Mouse (Mus musculus): ENCODE measurements around the gene Foxj2. TPM values are rescaled to one million over a fixed set of nuclear protein-coding genes. Genes with fewer than 3 reads are reported as not detected.
A peak's percentile ranks its signal among the peaks of the same experiment; 100 is the strongest.

The Foxj2 gene
- polyA plus RNA-seq, 1 experiment from 2014 or later = 1.5 TPM

DNA sequence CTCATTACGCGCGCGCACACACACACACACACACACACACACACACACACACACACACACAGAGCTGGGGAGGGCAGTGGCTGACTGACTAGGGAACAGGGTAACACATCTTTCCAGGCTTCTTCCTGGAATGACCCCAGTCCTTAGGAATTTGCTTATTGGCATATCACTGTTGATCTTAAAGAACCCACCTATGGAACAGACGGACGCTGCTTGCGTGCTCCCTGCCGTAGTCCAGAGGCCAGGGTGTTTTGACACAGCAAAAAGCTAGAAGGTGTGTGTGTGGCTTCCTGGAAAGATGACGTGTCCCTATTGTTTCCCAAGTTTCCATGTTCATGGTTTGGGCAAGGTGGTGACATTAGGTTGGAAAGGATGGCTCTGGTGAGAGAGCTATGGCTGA, 5.5 kb downstream of the Foxj2 start:
- Histone ChIP-seq H3K4me1 (ENCODE audit: control insufficient read depth, low read depth, low read length) (peaks cover 45% of the 10 kb centered on the region), H3K27me3 (ENCODE audit: control insufficient read depth, insufficient read depth, low read depth, low read length) (peaks cover 6% of the 10 kb centered on the region; the same call in 1 of the 2 replicates)
- WGBS (ENCODE audit: insufficient replicate concordance) = 88% methylated on average over 9 of the region's 9 CpGs

DNA sequence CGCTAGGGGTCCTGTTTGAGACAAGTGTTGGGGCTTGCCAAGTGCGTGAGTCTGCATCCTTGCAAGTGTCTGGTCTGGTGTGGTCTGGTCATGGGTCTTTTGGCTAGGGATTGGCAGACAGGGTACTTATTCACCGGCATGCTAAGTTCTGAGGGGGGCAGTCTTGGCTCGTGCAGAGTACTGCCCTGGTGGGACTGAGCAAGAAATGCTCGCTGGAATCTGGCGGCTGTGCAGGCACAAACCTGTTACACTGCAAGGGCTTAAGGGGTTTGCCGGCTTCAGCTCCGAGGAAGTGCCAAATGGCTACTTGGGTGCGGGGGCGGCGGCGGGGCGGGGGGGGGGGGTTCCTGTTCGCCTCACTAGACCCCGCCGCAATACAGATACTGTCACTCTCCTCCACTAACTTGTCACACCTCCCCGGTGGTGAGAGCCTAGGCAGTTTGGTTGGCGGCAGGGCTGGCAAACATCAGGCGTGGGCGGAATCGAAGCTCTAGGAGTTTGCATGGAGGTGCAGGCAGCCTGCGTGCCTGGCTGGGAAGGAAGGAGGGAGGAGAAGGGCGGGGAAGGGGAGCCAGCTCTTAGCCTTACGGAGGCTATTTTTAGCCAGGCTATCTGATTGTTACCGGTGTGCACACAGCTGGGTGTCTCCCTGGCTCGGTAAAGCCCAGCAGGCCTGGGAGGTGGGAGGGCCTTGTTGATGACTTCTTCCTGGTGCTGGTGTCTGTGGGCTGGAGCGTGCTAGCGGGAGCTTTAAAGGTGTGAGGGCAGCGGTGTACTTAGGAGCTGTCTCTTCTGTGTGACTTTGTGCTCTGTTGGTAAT, 6.4 kb downstream of the Foxj2 start:
- H3K27me3 ChIP-seq (ENCODE audit: control insufficient read depth, insufficient read depth, low read depth, low read length) = no peaks in the 10 kb centered on the region; the same call in 1 of the 2 replicates
- 5% methylated on average over 29 of the region's 29 CpGs for WGBS (ENCODE audit: insufficient replicate concordance)
- peak overlapping the region; percentile 54 for H3K4me3 ChIP-seq (ENCODE audit: low read depth, low read length)
- peak overlapping the region; percentile 87 for H3K4me2 ChIP-seq (ENCODE audit: low read depth, low read length)
- peak; percentile 97 for ATAC-seq (ENCODE audit: low read depth)
- peak overlapping the region; percentile 47 for H3K9ac ChIP-seq (ENCODE audit: low read depth, low read length)
- H3K4me1 ChIP-seq (ENCODE audit: control insufficient read depth, low read depth, low read length) = peaks cover 35% of the 10 kb centered on the region
- H3K36me3 ChIP-seq (ENCODE audit: control insufficient read depth, insufficient read depth) = no peaks in the 10 kb centered on the region
- peak overlapping the region; percentile 37 for H3K27ac ChIP-seq (ENCODE audit: low read length)
- no peaks in the 10 kb centered on the region for H3K9me3 ChIP-seq (replicated peaks; ENCODE audit: control insufficient read depth, low read length)

More for the DNA sequence above, 5.5 kb downstream of the Foxj2 start:
- H3K4me2 ChIP-seq (ENCODE audit: low read depth, low read length) = no peak overlapping the region
- H3K4me3 ChIP-seq (ENCODE audit: low read depth, low read length) = no peak overlapping the region
- H3K9me3 ChIP-seq (replicated peaks; ENCODE audit: control insufficient read depth, low read length) = no peaks in the 10 kb centered on the region
- H3K36me3 ChIP-seq (ENCODE audit: control insufficient read depth, insufficient read depth) = no peaks in the 10 kb centered on the region
- no peak overlapping the region for H3K27ac ChIP-seq (ENCODE audit: low read length)
- no peak for ATAC-seq (ENCODE audit: low read depth)
- H3K9ac ChIP-seq (ENCODE audit: low read depth, low read length) = no peak overlapping the region

DNA sequence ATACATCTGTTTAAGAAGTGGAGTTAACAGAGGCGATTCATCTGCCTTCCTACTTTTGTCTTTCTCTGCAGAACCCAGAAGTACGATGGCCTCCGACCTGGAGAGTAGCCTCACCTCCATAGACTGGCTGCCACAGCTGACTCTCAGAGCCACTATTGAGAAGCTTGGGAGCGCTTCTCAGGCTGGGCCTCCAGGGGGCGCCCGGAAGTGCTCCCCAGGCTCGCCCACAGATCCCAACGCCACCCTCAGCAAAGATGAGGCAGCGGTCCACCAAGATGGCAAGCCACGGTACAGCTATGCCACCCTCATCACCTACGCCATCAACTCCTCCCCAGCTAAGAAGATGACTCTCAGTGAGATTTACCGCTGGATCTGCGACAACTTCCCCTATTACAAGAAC, 8.4 kb downstream of the Foxj2 start:
- Histone ChIP-seq H3K4me2 (ENCODE audit: low read depth, low read length) (no peak overlapping the region), H3K9me3 (replicated peaks; ENCODE audit: control insufficient read depth, low read length) (no peaks in the 10 kb centered on the region), H3K4me3 (ENCODE audit: low read depth, low read length) (no peak overlapping the region), H3K27ac (ENCODE audit: low read length) (no peak overlapping the region), H3K27me3 (ENCODE audit: control insufficient read depth, insufficient read depth, low read depth, low read length) (no peaks in the 10 kb centered on the region), H3K9ac (ENCODE audit: low read depth, low read length) (no peak overlapping the region), H3K36me3 (ENCODE audit: control insufficient read depth, insufficient read depth) (peaks cover under 1% of the 10 kb centered on the region; the same call in 1 of the 2 replicates), H3K4me1 (ENCODE audit: control insufficient read depth, low read depth, low read length) (peaks cover 26% of the 10 kb centered on the region)
- 43% methylated on average over 13 of the region's 13 CpGs for WGBS (ENCODE audit: insufficient replicate concordance)
- ATAC-seq (ENCODE audit: low read depth) = no peak

DNA sequence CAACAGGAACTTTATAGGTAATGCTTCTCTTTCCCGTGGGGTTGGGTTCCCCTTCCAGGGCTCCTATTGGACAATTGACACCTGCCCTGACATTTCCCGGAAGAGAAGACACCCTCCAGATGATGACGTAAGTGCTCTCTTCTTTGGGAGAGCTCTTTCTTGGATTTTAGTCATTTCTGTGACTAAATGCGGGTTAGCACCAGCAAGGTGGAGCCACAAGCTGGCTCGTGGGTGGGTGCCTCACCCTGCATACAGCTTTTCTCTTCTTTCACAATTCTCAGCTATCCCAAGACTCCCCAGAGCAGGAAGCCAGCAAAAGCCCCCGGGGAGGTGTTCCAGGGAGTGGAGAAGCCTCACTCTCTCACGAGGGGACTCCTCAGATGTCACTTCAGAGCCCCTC, 13.2 kb downstream of the Foxj2 start:
- Histone ChIP-seq H3K4me3 (ENCODE audit: low read depth, low read length) (no peak overlapping the region), H3K9me3 (replicated peaks; ENCODE audit: control insufficient read depth, low read length) (no peaks in the 10 kb centered on the region), H3K4me1 (ENCODE audit: control insufficient read depth, low read depth, low read length) (no peaks in the 10 kb centered on the region), H3K9ac (ENCODE audit: low read depth, low read length) (no peak overlapping the region), H3K36me3 (ENCODE audit: control insufficient read depth, insufficient read depth) (peaks cover 8% of the 10 kb centered on the region), H3K4me2 (ENCODE audit: low read depth, low read length) (no peak overlapping the region), H3K27me3 (ENCODE audit: control insufficient read depth, insufficient read depth, low read depth, low read length) (no peaks in the 10 kb centered on the region), H3K27ac (ENCODE audit: low read length) (no peak overlapping the region)
- ATAC-seq (ENCODE audit: low read depth) = no peak
- WGBS (ENCODE audit: insufficient replicate concordance) = 68% methylated on average over 7 of the region's 7 CpGs

DNA sequence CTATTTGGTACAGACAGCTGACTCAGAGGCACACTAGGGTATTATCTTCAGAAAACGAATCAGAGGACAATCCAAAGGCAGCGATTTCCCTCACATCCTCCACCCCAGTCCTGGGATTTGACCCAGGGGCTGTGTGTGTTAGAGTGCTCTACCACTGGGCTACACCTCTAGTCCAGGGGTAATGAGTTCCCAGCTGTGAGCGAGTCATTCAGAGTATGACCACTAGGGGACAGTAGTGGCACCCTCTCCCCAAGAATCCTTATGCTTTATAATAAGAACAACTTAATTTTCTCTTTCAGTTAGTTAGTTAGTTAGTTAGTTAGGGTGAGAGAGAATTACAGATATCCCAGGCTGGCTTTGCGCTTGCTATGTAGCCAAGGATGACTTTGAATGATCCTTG, 14.7 kb downstream of the Foxj2 start:
- Histone ChIP-seq H3K36me3 (ENCODE audit: control insufficient read depth, insufficient read depth) (peaks cover 13% of the 10 kb centered on the region), H3K27ac (ENCODE audit: low read length) (no peak overlapping the region), H3K4me2 (ENCODE audit: low read depth, low read length) (no peak overlapping the region), H3K27me3 (ENCODE audit: control insufficient read depth, insufficient read depth, low read depth, low read length) (no peaks in the 10 kb centered on the region), H3K4me3 (ENCODE audit: low read depth, low read length) (no peak overlapping the region), H3K9me3 (replicated peaks; ENCODE audit: control insufficient read depth, low read length) (no peaks in the 10 kb centered on the region), H3K9ac (ENCODE audit: low read depth, low read length) (no peak overlapping the region), H3K4me1 (ENCODE audit: control insufficient read depth, low read depth, low read length) (no peaks in the 10 kb centered on the region)
- ATAC-seq (ENCODE audit: low read depth) = no peak
- 48% methylated on average over 4 of the region's 4 CpGs for WGBS (ENCODE audit: insufficient replicate concordance)

DNA sequence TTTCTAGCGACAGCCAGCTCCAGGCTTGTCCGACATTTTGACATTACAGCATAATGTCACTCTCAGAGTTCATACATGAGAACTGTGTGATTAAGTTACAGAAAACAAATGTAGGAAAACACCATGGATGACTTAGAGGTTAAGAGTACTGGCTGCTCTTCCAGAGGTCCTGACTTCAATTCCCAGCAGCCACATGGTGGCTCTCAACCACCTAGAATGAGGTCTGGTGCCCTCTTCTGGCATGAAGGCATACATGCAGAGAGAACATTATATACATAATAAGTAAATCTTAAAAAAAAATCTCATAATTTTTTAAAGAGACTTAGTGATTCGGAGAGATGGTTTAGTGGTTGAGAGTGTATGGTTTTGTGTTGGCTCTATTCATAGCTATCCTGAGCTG, 17.3 kb downstream of the Foxj2 start:
- Histone ChIP-seq H3K9ac (ENCODE audit: low read depth, low read length) (no peak overlapping the region), H3K4me3 (ENCODE audit: low read depth, low read length) (no peak overlapping the region), H3K36me3 (ENCODE audit: control insufficient read depth, insufficient read depth) (peaks cover 19% of the 10 kb centered on the region), H3K4me2 (ENCODE audit: low read depth, low read length) (no peak overlapping the region), H3K9me3 (replicated peaks; ENCODE audit: control insufficient read depth, low read length) (no peaks in the 10 kb centered on the region), H3K4me1 (ENCODE audit: control insufficient read depth, low read depth, low read length) (no peaks in the 10 kb centered on the region), H3K27me3 (ENCODE audit: control insufficient read depth, insufficient read depth, low read depth, low read length) (no peaks in the 10 kb centered on the region), H3K27ac (ENCODE audit: low read length) (no peak overlapping the region)
- 84% methylated on average over 3 of the region's 3 CpGs for WGBS (ENCODE audit: insufficient replicate concordance)
- ATAC-seq (ENCODE audit: low read depth) = no peak

DNA sequence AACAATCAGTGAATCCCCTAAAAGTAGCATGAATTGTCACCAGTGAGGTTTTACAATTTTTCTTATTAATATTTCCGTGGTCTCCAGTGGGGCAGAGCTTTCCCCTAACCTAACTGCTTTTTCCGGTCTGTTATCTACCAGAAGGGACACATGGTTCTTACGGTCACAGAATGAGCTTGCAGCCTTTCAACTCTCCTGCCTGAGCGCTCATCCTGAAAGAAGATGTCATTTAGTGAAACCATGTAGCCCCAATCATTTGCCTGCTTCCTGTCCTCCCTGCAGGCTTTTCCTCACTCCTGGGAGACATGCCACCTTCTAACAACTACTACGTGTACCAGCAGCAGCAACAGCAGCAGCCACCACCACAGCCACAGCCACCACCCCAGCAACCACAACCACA, 17.8 kb downstream of the Foxj2 start:
- H3K4me3 ChIP-seq (ENCODE audit: low read depth, low read length) = no peak overlapping the region
- H3K9me3 ChIP-seq (replicated peaks; ENCODE audit: control insufficient read depth, low read length) = no peaks in the 10 kb centered on the region
- 65% methylated on average over 5 of the region's 5 CpGs for WGBS (ENCODE audit: insufficient replicate concordance)
- H3K36me3 ChIP-seq (ENCODE audit: control insufficient read depth, insufficient read depth) = peaks cover 19% of the 10 kb centered on the region
- ATAC-seq (ENCODE audit: low read depth) = no peak
- H3K4me2 ChIP-seq (ENCODE audit: low read depth, low read length) = no peak overlapping the region
- H3K4me1 ChIP-seq (ENCODE audit: control insufficient read depth, low read depth, low read length) = no peaks in the 10 kb centered on the region
- H3K27ac ChIP-seq (ENCODE audit: low read length) = no peak overlapping the region
- no peaks in the 10 kb centered on the region for H3K27me3 ChIP-seq (ENCODE audit: control insufficient read depth, insufficient read depth, low read depth, low read length)
- no peak overlapping the region for H3K9ac ChIP-seq (ENCODE audit: low read depth, low read length)

DNA sequence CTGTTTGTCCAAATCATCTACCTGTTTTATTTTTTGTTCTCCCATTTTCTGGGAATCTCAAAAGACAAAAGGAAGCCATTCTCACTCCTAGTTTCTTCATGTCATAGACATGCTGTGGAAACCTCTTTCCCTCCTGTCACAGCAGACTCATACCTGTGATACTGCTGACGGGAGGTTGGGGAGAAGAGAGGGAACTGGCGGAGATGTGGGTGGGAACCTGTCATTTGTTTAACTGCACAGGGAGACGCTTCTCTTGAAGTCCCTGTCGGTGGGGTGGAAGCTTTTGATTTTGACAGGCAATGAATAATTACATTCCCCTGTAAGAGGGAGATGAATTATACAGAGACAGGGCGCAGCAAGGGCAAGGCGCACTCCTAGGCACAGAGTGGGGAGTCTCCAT, 24.0 kb downstream of the Foxj2 start:
- WGBS (ENCODE audit: insufficient replicate concordance) = 80% methylated on average over 6 of the region's 6 CpGs
- H3K4me2 ChIP-seq (ENCODE audit: low read depth, low read length) = no peak overlapping the region

DNA sequence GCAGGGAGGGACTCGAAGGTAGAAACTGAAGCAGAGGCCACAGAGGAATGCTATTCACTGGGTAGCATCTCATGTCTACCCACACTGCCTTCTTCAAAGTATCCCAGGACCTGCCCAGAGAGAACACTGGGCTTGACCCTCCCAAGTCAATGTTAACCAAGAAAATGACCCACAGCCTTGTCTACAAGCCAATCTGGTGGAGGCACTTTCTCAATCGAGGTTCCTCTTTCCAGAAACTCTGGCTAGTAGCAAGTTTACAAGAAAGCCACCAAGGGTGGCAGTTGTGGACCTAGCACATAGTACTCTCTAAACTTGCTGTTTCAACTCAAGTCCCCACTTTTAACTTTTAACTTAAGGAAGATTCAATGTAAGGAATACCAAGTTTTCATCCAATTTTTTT, 33.0 kb downstream of the Foxj2 start:
- Histone ChIP-seq H3K4me3 (ENCODE audit: low read depth, low read length) (no peak overlapping the region), H3K9ac (ENCODE audit: low read depth, low read length) (no peak overlapping the region), H3K36me3 (ENCODE audit: control insufficient read depth, insufficient read depth) (no peaks in the 10 kb centered on the region), H3K4me1 (ENCODE audit: control insufficient read depth, low read depth, low read length) (no peaks in the 10 kb centered on the region; the same call in 1 of the 2 replicates), H3K9me3 (replicated peaks; ENCODE audit: control insufficient read depth, low read length) (no peaks in the 10 kb centered on the region), H3K27me3 (ENCODE audit: control insufficient read depth, insufficient read depth, low read depth, low read length) (no peaks in the 10 kb centered on the region), H3K27ac (ENCODE audit: low read length) (no peak overlapping the region), H3K4me2 (ENCODE audit: low read depth, low read length) (no peak overlapping the region)
- no peak for ATAC-seq (ENCODE audit: low read depth)
- 22% methylated on average over 2 of the region's 2 CpGs for WGBS (ENCODE audit: insufficient replicate concordance)

More for the DNA sequence above, 24.0 kb downstream of the Foxj2 start:
- H3K27ac ChIP-seq (ENCODE audit: low read length) = no peak overlapping the region
- no peaks in the 10 kb centered on the region for H3K4me1 ChIP-seq (ENCODE audit: control insufficient read depth, low read depth, low read length)
- H3K27me3 ChIP-seq (ENCODE audit: control insufficient read depth, insufficient read depth, low read depth, low read length) = no peaks in the 10 kb centered on the region
- H3K9me3 ChIP-seq (replicated peaks; ENCODE audit: control insufficient read depth, low read length) = no peaks in the 10 kb centered on the region
- H3K4me3 ChIP-seq (ENCODE audit: low read depth, low read length) = no peak overlapping the region
- no peak for ATAC-seq (ENCODE audit: low read depth)
- peaks cover 8% of the 10 kb centered on the region for H3K36me3 ChIP-seq (ENCODE audit: control insufficient read depth, insufficient read depth)
- H3K9ac ChIP-seq (ENCODE audit: low read depth, low read length) = no peak overlapping the region
